ENCODE assay signal across 9 mouse cellular contexts in genomic region chr7:45832428-45832827, GRCm38 (mm10). TPM values are rescaled to one million over a fixed set of nuclear protein-coding genes. Genes with fewer than 3 reads are reported as not detected.
DNase-seq lines count a peak whose midpoint lies in the region; ATAC-seq lines count a peak whose summit lies in the region.
"Had no signal": no experiment of that assay in that cellular context is flagged by ENCODE, and none has a peak within 500 bp of the region (broad histone marks: within the 10 kb centered on the region; RNA-seq: fewer than 3 reads in every experiment).

No protein-coding gene starts in this region.

- no peak overlapping the region for H3K27ac ChIP-seq in heart, embryonic 12.5 days (ENCODE audit: poor library complexity, severe bottlenecking)
- H3K27ac ChIP-seq in embryonic facial prominence, embryonic 10.5 days (replicated peaks): no peak overlapping the region
- no peak overlapping the region for H3K27ac ChIP-seq in hindbrain, embryonic 14.5 days
- H3K27ac ChIP-seq in midbrain, embryonic 12.5 days (replicated peaks): no peak overlapping the region
- H3K27ac ChIP-seq: macrophage had no signal

- H3K4me3 ChIP-seq in heart, embryonic 12.5 days: peak overlapping the region; percentile 52
- H3K4me3 ChIP-seq in embryonic facial prominence, embryonic 10.5 days: peak overlapping the region; percentile 53
- peak overlapping the region; percentile 32 for H3K4me3 ChIP-seq in hindbrain, embryonic 14.5 days (replicated peaks; ENCODE audit: low read length)
- peak overlapping the region; percentile 33 for H3K4me3 ChIP-seq in midbrain, embryonic 12.5 days

- DNase-seq in heart, postnatal 14 days: no peak
- DNase-seq in embryonic facial prominence, embryonic 10.5 days (ENCODE audit: low spot score): peak; percentile 23
- no peak for DNase-seq in hindbrain, embryonic 14.5 days (ENCODE audit: low spot score)
- no peak for DNase-seq in urinary bladder, adult 2 months (ENCODE audit: low spot score)
- no peak for DNase-seq in kidney, postnatal 4 days
- no peak for DNase-seq in adrenal gland, adult (ENCODE audit: inconsistent age in 2 of 2, low spot score in 1 of 2)

- H3K4me1 ChIP-seq in heart, embryonic 12.5 days (replicated peaks): peaks cover 22% of the 10 kb centered on the region
- H3K4me1 ChIP-seq in embryonic facial prominence, embryonic 10.5 days: peaks cover 38% of the 10 kb centered on the region
- H3K4me1 ChIP-seq in hindbrain, embryonic 14.5 days (replicated peaks; ENCODE audit: control insufficient read depth, insufficient read depth, low read length): peaks cover 18% of the 10 kb centered on the region
- peaks cover 32% of the 10 kb centered on the region for H3K4me1 ChIP-seq in midbrain, embryonic 12.5 days

- 0 out of 2 replicates have a peak overlapping the region, but pooled peaks have one; percentile 0 for H3K9ac ChIP-seq in heart, embryonic 12.5 days
- no peak overlapping the region for H3K9ac ChIP-seq in hindbrain, embryonic 14.5 days
- H3K9ac ChIP-seq in midbrain, embryonic 12.5 days (replicated peaks): no peak overlapping the region; the same call in 1 of the 2 replicates

- peaks cover 7% of the 10 kb centered on the region; the same call in 1 of the 2 replicates for H3K9me3 ChIP-seq in heart, embryonic 12.5 days (replicated peaks)
- no peaks in the 10 kb centered on the region for H3K9me3 ChIP-seq in embryonic facial prominence, embryonic 10.5 days
- H3K9me3 ChIP-seq in hindbrain, embryonic 14.5 days (ENCODE audit: control insufficient read depth, low read length): no peaks in the 10 kb centered on the region
- H3K9me3 ChIP-seq in midbrain, embryonic 12.5 days: no peaks in the 10 kb centered on the region

- no peak for ATAC-seq in heart, embryonic 12.5 days (ENCODE audit: insufficient number of reproducible peaks, low FRiP score)
- ATAC-seq in hindbrain, embryonic 14.5 days (ENCODE audit: low FRiP score): no peak
- ATAC-seq in midbrain, embryonic 12.5 days (ENCODE audit: low FRiP score, low read depth): no peak

- peak overlapping the region; percentile 69 for H3K4me2 ChIP-seq in heart, embryonic 12.5 days
- H3K4me2 ChIP-seq in hindbrain, embryonic 14.5 days (replicated peaks): peak overlapping the region; percentile 41
- peak overlapping the region; percentile 41; the same call in 1 of the 2 replicates for H3K4me2 ChIP-seq in midbrain, embryonic 12.5 days (replicated peaks)

- peaks cover 19% of the 10 kb centered on the region for H3K36me3 ChIP-seq in heart, embryonic 12.5 days
- H3K36me3 ChIP-seq in embryonic facial prominence, embryonic 10.5 days (replicated peaks): peaks cover 26% of the 10 kb centered on the region
- H3K36me3 ChIP-seq in hindbrain, embryonic 14.5 days (replicated peaks; ENCODE audit: control insufficient read depth, insufficient read depth): peaks cover 26% of the 10 kb centered on the region
- H3K36me3 ChIP-seq in midbrain, embryonic 12.5 days: peaks cover 13% of the 10 kb centered on the region

- 9% methylated on average over 30 of the region's 30 CpGs for WGBS in heart, embryonic 12.5 days
- 9% methylated on average over 30 of the region's 30 CpGs for WGBS in embryonic facial prominence, embryonic 10.5 days
- WGBS in hindbrain, embryonic 14.5 days: 9% methylated on average over 30 of the region's 30 CpGs
- WGBS in midbrain, embryonic 12.5 days: 7% methylated on average over 30 of the region's 30 CpGs

- intact Hi-C loops in heart, postnatal 14 days (cut with DNase I): no loop called here

- peaks cover 57% of the 10 kb centered on the region for H3K27me3 ChIP-seq in heart, embryonic 12.5 days (replicated peaks)
- H3K27me3 ChIP-seq in embryonic facial prominence, embryonic 10.5 days (replicated peaks; ENCODE audit: low read depth, poor library complexity, severe bottlenecking): peaks cover 65% of the 10 kb centered on the region
- peaks cover 51% of the 10 kb centered on the region for H3K27me3 ChIP-seq in hindbrain, embryonic 14.5 days (ENCODE audit: control insufficient read depth, insufficient read depth, low read length)
- H3K27me3 ChIP-seq in midbrain, embryonic 12.5 days: peaks cover 60% of the 10 kb centered on the region

RNA-seq across cellular contexts. Expression of gene Grwd1, which starts 1.7 kb away (rescaled TPM):
- 43.9 and 46.6 TPM in 2 replicates for polyA plus RNA-seq in heart, embryonic 12.5 days (2016; fragmentation: Nextera tagmentation; extraction: Ambion mirVana)
- total RNA-seq in heart, postnatal 14 days (2021): 10 to 100 TPM in 1 of 2 experiments, 1 to 10 TPM in 1; 8.6 to 12.5 TPM
- polyA plus RNA-seq in embryonic facial prominence, embryonic 10.5 days (2016; fragmentation: Nextera tagmentation; extraction: Ambion mirVana): 127 and 132 TPM in 2 replicates
- polyA plus RNA-seq in hindbrain, embryonic 14.5 days (2014; fragmentation: Nextera tagmentation; extraction: Ambion mirVana): 37.6 and 42.6 TPM in 2 replicates
- polyA plus RNA-seq in midbrain, embryonic 12.5 days (2016; fragmentation: Nextera tagmentation; extraction: Ambion mirVana): 50.1 and 50.2 TPM in 2 replicates
- polyA plus RNA-seq in urinary bladder, adult 2 months (2012; rRNA removed): 11.7 and 12.2 TPM in 2 replicates

RNA-seq across cellular contexts. Expression of gene Kcnj14, which starts 7.8 kb away (rescaled TPM):
- polyA plus RNA-seq in heart, embryonic 12.5 days (2016; fragmentation: Nextera tagmentation; extraction: Ambion mirVana): 0.63 and 0.70 TPM in 2 replicates
- total RNA-seq in heart, postnatal 14 days (2021): under 1 TPM; 0.74 to 1.00 TPM
- polyA plus RNA-seq in embryonic facial prominence, embryonic 10.5 days (2016; fragmentation: Nextera tagmentation; extraction: Ambion mirVana): 0.88 and 1.5 TPM in 2 replicates
- polyA plus RNA-seq in hindbrain, embryonic 14.5 days (2014; fragmentation: Nextera tagmentation; extraction: Ambion mirVana): 1.3 TPM in 2 replicates
- polyA plus RNA-seq in midbrain, embryonic 12.5 days (2016; fragmentation: Nextera tagmentation; extraction: Ambion mirVana): 0.46 and 1.1 TPM in 2 replicates
- 0.25 and 0.35 TPM in 2 replicates for polyA plus RNA-seq in urinary bladder, adult 2 months (2012; rRNA removed)
- polyA plus RNA-seq: macrophage had no signal

RNA-seq across cellular contexts. Expression of gene Cyth2, which starts 18.0 kb away (rescaled TPM):
- 108 and 115 TPM in 2 replicates for polyA plus RNA-seq in heart, embryonic 12.5 days (2016; fragmentation: Nextera tagmentation; extraction: Ambion mirVana)
- total RNA-seq in heart, postnatal 14 days (2021): 10 to 100 TPM; 73.9 to 77.1 TPM
- 157 and 161 TPM in 2 replicates for polyA plus RNA-seq in embryonic facial prominence, embryonic 10.5 days (2016; fragmentation: Nextera tagmentation; extraction: Ambion mirVana)
- polyA plus RNA-seq in hindbrain, embryonic 14.5 days (2014; fragmentation: Nextera tagmentation; extraction: Ambion mirVana): 237 and 242 TPM in 2 replicates
- 288 and 293 TPM in 2 replicates for polyA plus RNA-seq in midbrain, embryonic 12.5 days (2016; fragmentation: Nextera tagmentation; extraction: Ambion mirVana)
- 61.5 and 68.7 TPM in 2 replicates for polyA plus RNA-seq in urinary bladder, adult 2 months (2012; rRNA removed)

RNA-seq across cellular contexts. Expression of gene Kdelr1, which starts 40.1 kb away (rescaled TPM):
- 53.4 and 55.5 TPM in 2 replicates for polyA plus RNA-seq in heart, embryonic 12.5 days (2016; fragmentation: Nextera tagmentation; extraction: Ambion mirVana)
- total RNA-seq in heart, postnatal 14 days (2021): 100 to 1,000 TPM; 103 to 109 TPM
- polyA plus RNA-seq in embryonic facial prominence, embryonic 10.5 days (2016; fragmentation: Nextera tagmentation; extraction: Ambion mirVana): 30.4 and 36.6 TPM in 2 replicates
- 90.3 and 96.6 TPM in 2 replicates for polyA plus RNA-seq in hindbrain, embryonic 14.5 days (2014; fragmentation: Nextera tagmentation; extraction: Ambion mirVana)
- polyA plus RNA-seq in midbrain, embryonic 12.5 days (2016; fragmentation: Nextera tagmentation; extraction: Ambion mirVana): 40.6 and 54.6 TPM in 2 replicates
- polyA plus RNA-seq in urinary bladder, adult 2 months (2012; rRNA removed): 221 and 243 TPM in 2 replicates

RNA-seq across cellular contexts. Expression of gene Grin2d, which starts 45.8 kb away (rescaled TPM):
- polyA plus RNA-seq in heart, embryonic 12.5 days (2016; fragmentation: Nextera tagmentation; extraction: Ambion mirVana): 0.37 and 0.42 TPM in 2 replicates
- total RNA-seq in heart, postnatal 14 days (2021): under 1 TPM; 0.34 to 0.41 TPM
- 0.09 and 0.20 TPM in 2 replicates for polyA plus RNA-seq in embryonic facial prominence, embryonic 10.5 days (2016; fragmentation: Nextera tagmentation; extraction: Ambion mirVana)
- 4.3 and 4.4 TPM in 2 replicates for polyA plus RNA-seq in hindbrain, embryonic 14.5 days (2014; fragmentation: Nextera tagmentation; extraction: Ambion mirVana)
- polyA plus RNA-seq in midbrain, embryonic 12.5 days (2016; fragmentation: Nextera tagmentation; extraction: Ambion mirVana): 0.60 and 1.0 TPM in 2 replicates
- polyA plus RNA-seq in urinary bladder, adult 2 months (2012; rRNA removed): 1.6 and 2.4 TPM in 2 replicates
- polyA plus RNA-seq: macrophage had no signal
